Mouse (Mus musculus) heart, adult 8-10 months (tissue): Measurements from ENCODE around the gene Zfp689. TPM values are rescaled to one million over a fixed set of nuclear protein-coding genes. Genes with fewer than 3 reads are reported as not detected.
"Not testable (repeated sequence)": the region's sequence is repeated elsewhere in the genome, so short reads cannot be mapped to it uniquely, and the experiment has no call there.

Experiments used
- DNase-seq: peaks from one replicate; pipeline ENCODE4 v3.0.0; 2022; ENCODE audit warnings: low spot score
- total RNA-seq, 4 experiments: library from RNA; stranded (reverse); gene quantifications; 2 replicates each; pipeline ENCODE4 v1.2.4; 2022

The Zfp689 gene
- 1 to 10 TPM; 1.2 to 2.1 (median 1.4) TPM for total RNA-seq

GRCm38 (mm10) chr7:127448521-127449300 is at the start of gene Zfp689:
Gene Zfp689 (minus strand): TSS chr7:127449158.
- DNase-seq = peak; percentile 98

- peak; percentile 44 for DNase-seq
Measured at GRCm38 (mm10) chr7:127498407-127498806, 49.4 kb upstream of the Zfp689 start.

GRCm38 (mm10) chr7:127497382-127497781 is 48.4 kb upstream of the Zfp689 start:
- no peak for DNase-seq

- no peak for DNase-seq
Measured at GRCm38 (mm10) chr7:127494648-127495047, 45.7 kb upstream of the Zfp689 start.

DNA sequence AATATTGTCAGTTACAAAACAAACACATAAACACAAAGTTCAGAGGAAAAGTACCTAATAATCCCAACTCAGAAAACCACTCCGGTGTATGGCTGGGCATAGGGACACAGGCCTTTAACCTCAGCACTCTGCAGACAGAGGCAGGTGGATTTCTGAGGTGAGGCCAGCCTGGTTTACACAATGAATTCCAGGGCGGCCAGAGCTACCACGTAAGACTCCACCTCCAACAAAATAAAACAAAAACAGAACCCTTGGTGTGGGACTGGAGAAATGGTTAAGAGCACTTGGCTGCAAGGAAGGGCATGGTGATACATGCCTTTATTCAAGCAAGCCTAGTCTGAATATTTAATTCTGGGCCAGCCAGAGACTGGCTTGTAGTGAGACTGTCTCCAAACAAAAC is 42.9 kb upstream of the Zfp689 start:
- no peak for DNase-seq

DNA sequence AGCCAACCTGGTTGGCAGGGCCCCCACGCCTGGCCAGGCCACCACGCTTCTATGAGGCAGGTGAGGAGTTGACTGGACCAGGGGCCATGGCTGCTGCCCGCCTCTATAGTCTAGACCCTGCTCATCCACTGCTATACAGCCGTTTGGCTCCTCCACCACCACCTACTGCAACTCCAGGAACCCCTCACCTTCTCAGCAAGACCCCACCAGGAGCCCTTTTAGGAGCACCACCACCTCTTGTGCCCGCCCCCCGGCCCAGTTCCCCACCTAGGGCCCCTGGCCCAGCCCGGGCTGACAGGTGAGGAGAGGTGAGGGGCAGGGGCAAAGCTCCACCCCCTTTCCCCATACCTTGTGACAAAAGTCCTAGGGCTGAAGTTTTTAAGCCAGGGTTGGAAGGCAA is 41.0 kb upstream of the Zfp689 start:
- DNase-seq = no peak

DNA sequence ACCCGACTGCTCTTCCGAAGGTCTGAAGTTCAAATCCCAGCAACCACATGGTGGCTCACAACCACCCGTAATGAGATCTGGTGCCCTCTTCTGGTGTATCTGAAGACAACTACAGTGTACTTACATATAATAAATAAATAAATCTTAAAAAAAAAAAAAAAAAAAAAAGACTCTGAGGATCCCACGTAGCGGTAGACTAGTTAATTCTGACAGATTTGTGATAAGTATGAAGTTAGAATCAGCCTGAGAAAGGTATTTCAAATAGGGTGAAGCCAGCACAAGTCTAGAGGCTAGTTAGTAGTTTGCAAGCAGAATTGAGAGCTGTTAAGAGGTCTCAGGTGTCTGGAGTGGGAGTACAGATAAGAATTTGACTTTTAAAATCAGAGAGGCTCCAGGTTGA is 39.4 kb upstream of the Zfp689 start:
- DNase-seq = not testable (repeated sequence)

DNA sequence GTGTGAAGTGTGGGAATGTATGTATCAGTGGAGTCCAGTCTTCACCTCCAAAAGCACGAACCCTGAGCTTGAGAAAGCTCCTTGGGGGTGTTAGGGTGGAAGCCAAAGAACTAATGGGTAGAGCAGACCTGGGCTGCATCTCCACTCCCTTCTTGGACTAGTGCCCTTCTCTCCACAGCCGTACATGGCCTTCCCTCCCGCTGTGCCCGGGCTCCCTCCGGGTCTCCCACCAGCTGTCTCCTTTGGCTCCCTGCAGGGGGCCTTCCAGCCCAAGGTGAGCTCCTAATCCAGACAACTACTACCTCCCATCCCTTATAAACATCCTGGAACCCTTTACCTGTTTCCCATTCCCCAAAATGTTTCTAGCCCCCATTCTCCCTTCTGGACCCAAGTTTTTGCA is 36.5 kb upstream of the Zfp689 start:
- DNase-seq = no peak

GRCm38 (mm10) chr7:127480321-127480720 is 31.4 kb upstream of the Zfp689 start:
- no peak for DNase-seq

DNA sequence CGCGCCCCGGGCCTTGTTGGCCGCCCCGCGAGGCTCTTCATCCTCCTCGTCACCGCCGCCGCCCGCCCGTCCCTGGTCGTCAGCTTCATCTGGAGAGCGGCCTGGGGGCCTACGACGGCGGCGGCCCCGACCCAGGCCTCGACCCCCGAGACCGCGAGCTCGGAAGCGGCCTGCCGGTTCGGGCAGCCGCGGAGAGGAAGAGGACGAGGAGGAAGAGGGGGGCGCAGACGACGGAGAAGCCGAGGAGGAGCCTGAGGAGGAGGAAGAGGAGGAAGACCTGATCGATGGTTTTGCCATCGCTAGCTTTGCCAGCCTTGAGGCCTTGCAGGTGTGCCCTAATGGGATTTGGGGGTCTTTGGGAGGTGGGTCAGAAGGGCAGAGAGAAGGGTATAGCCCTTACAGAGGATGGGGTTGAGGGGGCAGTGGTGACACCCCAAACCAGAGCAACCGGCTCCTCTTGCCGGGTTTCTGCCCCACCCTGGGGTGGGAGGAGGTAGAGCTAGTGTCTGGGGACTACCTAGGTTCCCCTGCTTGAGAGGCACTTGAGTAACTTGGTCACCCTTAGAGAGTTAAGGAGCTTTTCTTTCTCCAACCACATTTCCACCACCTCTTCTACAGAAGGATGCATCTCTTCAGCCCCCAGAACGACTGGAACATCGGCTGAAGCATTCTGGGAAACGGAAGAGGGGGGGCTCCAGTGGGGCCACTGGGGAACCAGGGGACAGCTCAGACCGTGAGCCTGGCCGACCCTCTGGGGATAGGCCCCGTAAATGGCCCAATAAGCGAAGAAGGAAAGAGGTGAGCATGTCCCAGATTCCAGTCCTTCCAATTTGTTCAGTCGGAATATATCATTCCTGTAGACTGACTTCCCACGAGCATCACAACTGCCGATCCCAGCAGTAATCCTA is 30.6 kb upstream of the Zfp689 start:
- peak; percentile 19 for DNase-seq

DNA sequence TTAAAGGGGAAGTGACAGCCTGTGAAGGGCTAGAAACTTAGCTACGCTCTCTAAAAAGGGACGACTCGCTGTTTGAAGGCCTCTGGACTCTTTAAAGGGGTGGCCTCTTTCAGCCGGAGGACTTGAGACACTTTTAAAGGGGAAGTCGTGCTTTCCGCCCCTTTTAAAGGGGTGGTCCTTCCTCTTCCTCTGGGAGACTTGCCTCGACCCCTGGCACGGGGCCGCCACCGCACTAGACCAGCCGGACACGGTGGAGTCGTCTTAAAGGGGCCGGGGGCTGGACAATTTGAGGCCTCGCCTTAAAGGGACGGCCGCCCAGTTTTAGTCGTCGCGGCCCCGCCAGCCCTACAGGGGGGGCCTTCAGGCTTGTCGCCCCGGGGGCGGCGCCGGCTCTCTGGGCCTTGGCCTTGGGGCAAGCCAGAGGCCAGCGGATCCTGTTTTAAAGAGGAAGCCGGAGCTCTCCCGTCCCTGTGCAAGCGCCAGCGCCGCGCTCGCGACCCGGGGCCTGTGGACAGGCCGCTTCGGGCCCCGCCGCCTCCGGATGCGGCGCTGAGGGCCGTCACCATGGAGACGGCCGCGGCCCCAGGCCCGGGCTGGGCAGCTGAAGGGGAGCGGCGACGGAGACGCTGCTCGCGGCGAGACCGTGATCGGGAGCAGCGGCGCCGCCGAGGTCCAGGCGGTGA is 29.8 kb upstream of the Zfp689 start, which contains the start of gene Fbrs:
TSS of gene Fbrs (plus strand) at position 565 of the 683 bp plus-strand sequence.
- DNase-seq = peak; percentile 99

GRCm38 (mm10) chr7:127477687-127478634 is 29.0 kb upstream of the Zfp689 start:
- DNase-seq = peak; percentile 100

- no peak for DNase-seq
Measured at GRCm38 (mm10) chr7:127476855-127477254, 27.9 kb upstream of the Zfp689 start.

GRCm38 (mm10) chr7:127476336-127476735 is 27.4 kb upstream of the Zfp689 start:
- DNase-seq = no peak

GRCm38 (mm10) chr7:127475186-127475740 is 26.3 kb upstream of the Zfp689 start:
- no peak for DNase-seq

- no peak for DNase-seq
Measured at GRCm38 (mm10) chr7:127474378-127475070, 25.6 kb upstream of the Zfp689 start.

DNA sequence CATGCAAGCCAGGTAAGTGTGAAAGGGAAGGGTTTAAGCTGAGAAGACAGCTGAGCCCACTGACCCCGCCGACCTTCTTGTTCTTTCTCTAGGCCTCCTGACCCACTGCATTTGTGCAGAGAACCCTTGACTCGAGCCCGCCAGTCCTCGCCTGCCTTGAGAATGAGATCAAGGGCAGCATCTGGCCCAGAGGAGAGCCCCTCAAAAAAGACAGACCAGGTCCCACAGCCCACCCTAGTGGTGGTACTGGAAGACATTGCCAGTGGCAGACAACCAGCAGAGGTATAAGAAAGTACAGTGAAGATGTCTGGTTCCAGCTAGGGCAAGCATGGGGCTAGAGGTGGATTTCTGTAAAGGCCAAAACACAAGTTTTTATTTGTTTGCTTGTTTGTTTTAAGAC is 24.7 kb upstream of the Zfp689 start:
- DNase-seq = no peak

DNA sequence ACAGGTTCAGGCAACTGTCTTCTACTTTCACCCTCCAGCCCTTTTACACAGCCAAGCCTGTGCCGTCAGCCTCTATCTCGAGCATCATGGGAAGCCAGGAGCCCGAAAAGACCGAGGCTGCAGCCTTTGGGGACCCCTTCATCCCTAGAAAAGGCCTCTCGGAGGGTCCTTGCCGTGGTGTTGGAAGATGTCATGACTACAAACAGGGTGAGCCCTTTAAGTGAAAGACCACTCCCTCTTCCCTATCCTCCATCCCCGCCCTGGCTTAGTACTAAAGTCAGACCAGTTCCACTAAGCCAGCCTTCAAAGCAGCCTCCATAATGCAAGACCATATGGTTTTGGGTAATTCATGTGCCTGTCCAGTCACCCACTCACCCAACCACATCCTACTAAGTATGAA is 23.1 kb upstream of the Zfp689 start:
- no peak for DNase-seq

- DNase-seq = no peak
Measured at GRCm38 (mm10) chr7:127471646-127472010, 22.7 kb upstream of the Zfp689 start.
